1 mouse cellular context compared by ENCODE assay signal in the genomic region with DNA sequence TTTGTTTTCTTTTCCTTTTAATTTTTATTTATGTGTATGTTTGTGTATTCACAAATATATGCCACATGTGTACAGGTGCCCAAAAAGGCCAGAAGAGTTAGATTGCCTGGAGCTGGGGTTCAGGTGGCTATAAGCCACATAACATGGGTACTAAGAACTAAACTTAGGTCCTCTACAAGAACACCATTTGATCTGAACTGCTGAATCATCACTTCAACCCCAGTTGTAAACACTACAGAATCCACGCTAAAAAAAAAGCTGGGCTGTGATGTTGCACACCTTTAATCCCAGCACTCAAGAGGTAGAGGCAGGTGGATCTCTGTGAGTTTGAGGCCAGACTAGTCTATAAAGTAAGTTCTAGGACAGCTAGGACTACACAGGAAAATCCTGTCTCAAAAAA.
TF ChIP-seq lines count a peak whose summit lies in the region.

No protein-coding gene starts in this region.

TF ChIP-seq in MEL, 35 proteins besides CTCF, POLR2A, EP300 and RAD21 (continued from another document):
- TF ChIP-seq SIN3A (IDR thresholded peaks at IDR 0.05; ENCODE audit: low read length) (no peak), MAFK (IDR thresholded peaks at IDR 0.05; ENCODE audit: borderline replicate concordance, low read depth, low read length) (no peak), MYB (IDR thresholded peaks at IDR 0.05; ENCODE audit: low read depth, low read length) (no peak), TCF12 (IDR thresholded peaks at IDR 0.05; ENCODE audit: low read depth, low read length) (no peak), ZMIZ1 (IDR thresholded peaks at IDR 0.05; ENCODE audit: low read depth, low read length) (no peak), CHD2 (IDR thresholded peaks at IDR 0.05; ENCODE audit: low read length) (no peak)
TF ChIP-seq in MEL: peak in this region for 0.
